Mouse (Mus musculus) hindbrain, embryonic 11.5 days (tissue): ENCODE measurements around the gene Hbb-y. TPM values are rescaled to one million over a fixed set of nuclear protein-coding genes. Genes with fewer than 3 reads are reported as not detected.
"Not testable (repeated sequence)": the region's sequence is repeated elsewhere in the genome, so short reads cannot be mapped to it uniquely, and the experiment has no call there.

Source experiments
- ATAC-seq: fragments of 200-750 bp; cut with Nextera tagmentation; 2 replicates; pipeline ENCODE4 v1.8.0; 2017; ENCODE audit warnings: mild to moderate bottlenecking, moderate TSS enrichment, moderate library complexity; ENCODE audit not compliant: low FRiP score
- DNase-seq: peaks from one replicate; pipeline ENCODE4 v3.0.0-alpha.2; 2015; ENCODE audit warnings: low spot score
- H3K27ac ChIP-seq: fragments of 300-500 bp; sonication (generic); 2 replicates; pipeline ENCODE4 v1.5.1; 2014; ENCODE audit warnings: mild to moderate bottlenecking, low read depth, low read length
- H3K27me3 ChIP-seq: fragments of 300-500 bp; sonication (generic); 2 replicates; pipeline ENCODE4 v1.6.1; 2014; ENCODE audit warnings: mild to moderate bottlenecking, low read length, moderate library complexity, mixed read lengths; ENCODE audit not compliant: control insufficient read depth, insufficient read depth
- H3K36me3 ChIP-seq: fragments of 300-500 bp; sonication (generic); 2 replicates; pipeline ENCODE4 v1.6.1; 2014; ENCODE audit warnings: mild to moderate bottlenecking, low read length, moderate library complexity, mixed read lengths; ENCODE audit not compliant: control insufficient read depth, insufficient read depth
- H3K4me1 ChIP-seq: fragments of 300-500 bp; sonication (generic); replicated peaks from 2 replicates; pipeline ENCODE4 v1.6.1; 2014; ENCODE audit warnings: low read length, mixed read lengths; ENCODE audit not compliant: control insufficient read depth, insufficient read depth
- H3K4me2 ChIP-seq: fragments of 300-500 bp; sonication (generic); replicated peaks from 2 replicates; pipeline ENCODE4 v1.6.1; 2014; ENCODE audit warnings: mild to moderate bottlenecking, low read depth, low read length
- H3K4me3 ChIP-seq: fragments of 300-500 bp; sonication (generic); 2 replicates; pipeline ENCODE4 v1.5.1; 2014; ENCODE audit warnings: low read depth, low read length
- H3K9ac ChIP-seq: fragments of 300-500 bp; sonication (generic); 2 replicates; pipeline ENCODE4 v1.6.1; 2014; ENCODE audit warnings: low read depth, low read length
- H3K9me3 ChIP-seq: fragments of 300-500 bp; sonication (generic); 2 replicates; pipeline ENCODE4 v1.6.1; 2016; ENCODE audit warnings: low read length; ENCODE audit not compliant: control insufficient read depth
- WGBS: fragments of 180-500 bp; shearing (Covaris S2); extraction: QIAGEN DNeasy Blood & Tissue Kit; methylation state at CpG from one replicate; pipeline ENCODE4 v1.1.7; 2014; 5-methylcytosine and 5-hydroxymethylcytosine counted together
- polyA plus RNA-seq: library from polyadenylated mRNA; unstranded; fragments of >200 nt; fragmentation: Nextera tagmentation; extraction: Ambion mirVana; gene quantifications from 2 replicates; pipeline ENCODE4 v1.2.1, GENCODE M21; 2014

Hbb-y gene
- polyA plus RNA-seq, 1 experiment from 2014 or later = 10,834 TPM

DNA sequence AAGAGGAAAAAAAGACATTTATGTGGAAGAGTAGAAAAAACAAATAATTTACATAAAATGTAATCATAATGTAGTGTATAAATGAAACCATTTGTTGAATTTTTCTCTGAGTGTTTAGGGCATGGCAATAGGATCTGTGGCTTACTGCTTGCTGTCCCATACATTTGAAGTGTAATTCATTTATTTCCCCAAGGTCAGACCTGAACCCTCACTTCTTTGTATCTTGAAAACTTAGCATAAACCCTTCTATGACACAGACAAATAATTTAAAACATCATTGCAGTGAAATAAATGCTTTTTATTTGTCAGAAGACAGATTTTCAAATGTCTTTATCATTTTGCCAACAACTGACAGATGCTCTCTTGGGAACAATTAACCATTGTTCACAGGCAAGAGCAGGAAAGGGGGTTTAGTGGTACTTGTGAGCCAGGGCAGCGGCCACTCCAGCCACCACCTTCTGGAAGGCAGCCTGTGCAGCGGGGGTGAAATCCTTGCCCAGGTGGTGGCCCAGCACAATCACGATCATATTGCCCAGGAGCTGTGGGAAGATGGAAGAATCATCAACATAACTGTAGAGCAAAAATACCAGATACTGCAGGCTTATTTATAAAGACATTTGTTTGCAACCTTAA, 26.6 kb downstream of the Hbb-y start:
- Histone ChIP-seq H3K27me3 (no peaks in the 10 kb centered on the region), H3K36me3 (no peaks in the 10 kb centered on the region), H3K9ac (no peak overlapping the region), H3K9me3 (no peaks in the 10 kb centered on the region), H3K4me2 (no peak overlapping the region), H3K27ac (no peak overlapping the region), H3K4me3 (no peak overlapping the region), H3K4me1 (no peaks in the 10 kb centered on the region)
- DNase-seq = no peak
- no peak for ATAC-seq
- 68% methylated on average over 3 of the region's 3 CpGs for WGBS

- no peak for ATAC-seq
- no peaks in the 10 kb centered on the region for H3K36me3 ChIP-seq
These were observed 27.3 kb downstream of the Hbb-y start for GRCm38 (mm10) chr7:103825536-103826254.

DNA sequence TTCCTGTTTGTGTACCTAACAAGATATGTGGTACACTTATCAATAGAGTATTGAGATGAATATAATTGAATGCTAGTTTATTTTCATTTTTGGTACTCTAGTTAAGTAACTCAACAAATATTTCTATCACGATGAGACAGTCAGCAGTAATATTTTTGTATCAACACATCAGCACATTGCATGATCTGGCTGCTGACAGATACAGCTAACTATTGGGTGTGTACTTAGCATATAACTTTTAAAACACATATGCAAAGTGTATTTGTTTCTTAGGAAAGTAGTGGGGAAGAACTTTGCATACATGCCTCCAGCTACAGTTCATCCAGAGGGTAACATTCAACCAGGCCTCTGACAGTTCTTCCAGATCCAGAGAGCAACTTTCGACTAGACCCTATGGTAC, 28.4 kb downstream of the Hbb-y start:
- Histone ChIP-seq H3K4me3 (no peak overlapping the region), H3K4me2 (no peak overlapping the region), H3K27ac (no peak overlapping the region), H3K9ac (no peak overlapping the region), H3K36me3 (no peaks in the 10 kb centered on the region), H3K27me3 (no peaks in the 10 kb centered on the region), H3K4me1 (no peaks in the 10 kb centered on the region), H3K9me3 (no peaks in the 10 kb centered on the region)
- DNase-seq (no peak), ATAC-seq (no peak)
- WGBS = 91% methylated on average over 2 of the region's 2 CpGs

More at GRCm38 (mm10) chr7:103825536-103826254, 27.3 kb downstream of the Hbb-y start:
- Histone ChIP-seq H3K27me3 (no peaks in the 10 kb centered on the region), H3K4me3 (no peak overlapping the region), H3K9ac (no peak overlapping the region), H3K27ac (no peak overlapping the region), H3K4me2 (no peak overlapping the region), H3K4me1 (no peaks in the 10 kb centered on the region), H3K9me3 (no peaks in the 10 kb centered on the region)
- no peak for DNase-seq
- whole genome bisulfite sequencing = 92% methylated on average over 3 of the region's 3 CpGs

GRCm38 (mm10) chr7:103815085-103815484, 37.9 kb downstream of the Hbb-y start:
- H3K9ac ChIP-seq, H3K4me2 ChIP-seq, H3K27ac ChIP-seq, H3K27me3 ChIP-seq, H3K9me3 ChIP-seq, H3K36me3 ChIP-seq, ATAC-seq, DNase-seq, H3K4me1 ChIP-seq, H3K4me3 ChIP-seq: not testable (repeated sequence)
- 100% methylated on average over 1 of the region's 2 CpGs for WGBS

GRCm38 (mm10) chr7:103813766-103814165, 39.2 kb downstream of the Hbb-y start, which contains the start of gene Hbb-bt:
Hbb-bt (minus strand) TSS chr7:103813996.
- Histone ChIP-seq H3K4me1 (no peaks in the 10 kb centered on the region), H3K4me2 (no peak within 1 kb of the TSS), H3K27me3 (no peaks in the 10 kb centered on the region), H3K9me3 (no peaks in the 10 kb centered on the region), H3K27ac (no peak within 1 kb of the TSS), H3K36me3 (no peaks in the 10 kb centered on the region), H3K9ac (no peak within 1 kb of the TSS), H3K4me3 (no peak within 1 kb of the TSS)
- ATAC-seq (no peak), DNase-seq (no peak)
- WGBS = 87% methylated on average over 3 of the region's 3 CpGs

GRCm38 (mm10) chr7:103813152-103813551, 39.9 kb downstream of the Hbb-y start:
- H3K4me3 ChIP-seq, H3K9ac ChIP-seq, H3K4me2 ChIP-seq, H3K9me3 ChIP-seq, ATAC-seq, H3K36me3 ChIP-seq, H3K27me3 ChIP-seq, DNase-seq, H3K4me1 ChIP-seq, H3K27ac ChIP-seq: not testable (repeated sequence)
- no CpG with 5 or more reads among the region's 3 CpGs for WGBS

DNA sequence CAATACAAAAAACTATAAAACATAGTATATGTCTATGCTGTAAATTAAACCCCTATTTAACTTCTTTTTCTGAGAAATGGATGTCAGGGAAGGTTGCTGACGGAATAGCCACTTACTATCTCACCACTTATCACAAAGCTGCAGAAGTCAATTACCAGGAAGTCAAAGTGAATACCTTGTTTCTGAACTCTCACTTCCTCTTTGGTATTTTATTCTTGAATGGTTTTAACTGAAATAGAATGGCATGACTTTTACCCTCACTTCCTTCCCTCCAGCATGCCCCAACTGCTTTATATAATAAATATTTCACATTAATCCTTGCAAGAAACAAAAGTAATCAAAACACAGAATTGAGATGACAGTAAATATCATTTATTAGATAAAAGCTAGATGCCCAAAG, 40.8 kb downstream of the Hbb-y start:
- no peaks in the 10 kb centered on the region for H3K36me3 ChIP-seq
- no peaks in the 10 kb centered on the region for H3K27me3 ChIP-seq
- 75% methylated on average over 1 of the region's 1 CpGs for WGBS

GRCm38 (mm10) chr7:103811223-103811845, 41.7 kb downstream of the Hbb-y start:
- H3K36me3 ChIP-seq = no peaks in the 10 kb centered on the region
- H3K9me3 ChIP-seq = no peaks in the 10 kb centered on the region
- ATAC-seq (no peak), DNase-seq (no peak)
- H3K27ac ChIP-seq = no peak overlapping the region
- H3K27me3 ChIP-seq = no peaks in the 10 kb centered on the region
- no peak overlapping the region for H3K4me2 ChIP-seq
- no peak overlapping the region for H3K9ac ChIP-seq
- H3K4me3 ChIP-seq = no peak overlapping the region
- 87% methylated on average over 1 of the region's 1 CpGs for WGBS
- H3K4me1 ChIP-seq = no peaks in the 10 kb centered on the region

More for the DNA sequence above, 40.8 kb downstream of the Hbb-y start:
- Histone ChIP-seq H3K27ac (no peak overlapping the region), H3K9me3 (no peaks in the 10 kb centered on the region), H3K4me1 (no peaks in the 10 kb centered on the region), H3K4me2 (no peak overlapping the region), H3K4me3 (no peak overlapping the region), H3K9ac (no peak overlapping the region)
- DNase-seq (no peak), ATAC-seq (no peak)
